Mouse (Mus musculus): ENCODE measurements around the gene Slc9a3r1. TPM values are rescaled to one million over a fixed set of nuclear protein-coding genes. Genes with fewer than 3 reads are reported as not detected.

The Slc9a3r1 gene
- total RNA-seq, 1 experiment from 2014 or later = 71.1 TPM

DNA sequence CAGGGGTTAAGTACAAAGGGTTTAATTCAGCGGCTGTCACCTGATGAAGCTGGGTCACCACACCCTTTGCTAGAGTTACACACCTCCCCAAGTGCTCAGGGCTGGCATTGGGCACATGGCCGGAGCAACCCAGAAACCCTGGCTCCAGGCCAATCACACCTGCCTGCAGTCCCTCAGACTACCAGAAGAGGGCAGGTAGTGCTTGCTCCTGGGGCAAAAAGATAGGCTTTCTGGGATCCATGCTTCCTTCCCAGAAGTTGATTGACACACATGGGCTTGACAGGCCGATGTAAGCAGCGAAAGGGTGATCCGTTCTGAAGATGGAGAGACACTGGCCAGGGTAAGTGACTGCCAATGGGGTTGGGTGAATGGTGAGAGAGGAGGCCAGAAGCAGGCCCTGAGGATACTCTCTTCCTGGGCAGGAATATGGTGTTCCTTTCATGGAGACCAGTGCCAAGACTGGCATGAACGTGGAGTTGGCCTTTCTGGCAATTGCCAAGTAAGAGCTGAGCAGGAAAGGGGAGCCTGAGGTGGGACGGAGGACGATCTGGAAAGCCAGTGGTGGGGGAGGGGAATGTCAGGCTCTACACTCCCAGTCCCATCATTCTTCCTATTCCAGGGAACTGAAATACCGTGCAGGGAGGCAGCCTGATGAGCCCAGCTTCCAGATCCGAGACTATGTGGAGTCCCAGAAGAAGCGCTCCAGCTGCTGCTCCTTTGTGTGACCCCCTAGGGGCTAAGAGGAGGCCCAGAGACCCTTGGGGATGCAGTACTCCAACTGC is 2.9 kb upstream of the Slc9a3r1 start:
- no peak for ATAC-seq (replicated peaks in 1 of 2; ENCODE audit: insufficient read depth in 1 of 2, low FRiP score in 2 of 2, low TSS enrichment in 1 of 2, low read depth in 1 of 2, poor library complexity in 2 of 2, severe bottlenecking in 2 of 2)

DNA sequence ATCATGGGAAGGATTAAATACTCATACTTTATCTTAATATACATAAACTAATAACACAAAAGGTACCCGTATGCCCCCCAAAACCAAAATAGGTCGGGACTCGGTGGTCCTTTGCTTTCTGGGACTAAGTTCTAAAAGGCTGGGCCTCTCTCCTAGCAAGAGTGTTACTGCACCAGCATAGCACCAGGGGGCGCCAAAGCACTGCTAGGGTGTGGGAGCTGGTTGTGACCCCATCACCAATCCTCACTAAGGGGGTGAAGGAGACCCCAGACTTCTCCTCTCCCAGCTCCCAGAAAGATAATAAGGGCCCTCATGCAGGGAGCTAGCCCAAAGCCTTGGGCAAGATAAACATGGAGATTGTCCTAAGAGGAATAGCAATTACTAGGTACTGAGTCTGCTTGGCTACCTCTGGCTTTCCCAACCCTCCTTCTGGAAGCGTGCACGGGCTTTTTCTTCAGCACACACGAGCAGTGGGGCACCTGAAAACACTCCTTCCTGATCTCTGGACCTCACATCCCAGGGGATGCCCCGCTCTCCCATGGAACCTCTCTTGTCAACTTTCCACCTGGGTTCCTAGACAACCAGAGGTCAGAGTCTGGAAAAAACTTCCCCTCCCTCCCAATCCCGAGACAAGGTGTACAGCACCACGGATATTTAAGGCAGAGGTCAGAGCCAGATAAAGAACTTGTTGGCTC is 2.1 kb upstream of the Slc9a3r1 start:
- no peak for ATAC-seq (replicated peaks in 1 of 2; ENCODE audit: insufficient read depth in 1 of 2, low FRiP score in 2 of 2, low TSS enrichment in 1 of 2, low read depth in 1 of 2, poor library complexity in 2 of 2, severe bottlenecking in 2 of 2)

DNA sequence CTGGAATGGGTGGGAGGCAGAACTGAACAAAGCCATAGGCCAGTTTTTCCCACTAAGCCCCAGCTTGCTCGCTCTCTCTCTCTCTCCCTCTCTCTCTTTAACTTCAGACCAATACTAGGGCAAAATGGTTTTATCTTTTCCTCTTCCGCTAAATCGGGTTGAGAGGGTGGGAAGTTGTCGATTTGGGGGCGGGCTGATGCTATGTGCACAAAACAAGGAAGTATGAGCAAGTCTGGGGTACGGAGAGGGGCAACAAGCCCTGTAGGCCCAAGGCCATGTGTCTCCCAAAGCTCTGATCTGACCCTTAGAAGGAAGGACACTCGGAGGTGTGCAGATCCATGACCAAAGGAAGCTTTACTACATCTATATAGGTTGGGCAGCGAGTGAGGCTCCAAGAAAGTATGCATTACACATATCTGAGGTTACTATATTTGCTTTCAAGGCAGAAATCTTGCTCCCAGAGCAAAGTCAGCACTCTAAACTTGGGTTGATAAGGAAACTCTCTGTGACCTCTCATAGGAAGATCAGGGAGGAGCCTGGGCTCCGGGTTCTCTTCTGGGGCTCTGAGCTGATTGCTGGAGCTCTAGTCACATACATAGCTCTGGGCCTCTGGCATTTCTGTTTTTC is 1.4 kb upstream of the Slc9a3r1 start:
- no peak for ATAC-seq (replicated peaks in 1 of 2; ENCODE audit: insufficient read depth in 1 of 2, low FRiP score in 2 of 2, low TSS enrichment in 1 of 2, low read depth in 1 of 2, poor library complexity in 2 of 2, severe bottlenecking in 2 of 2)

DNA sequence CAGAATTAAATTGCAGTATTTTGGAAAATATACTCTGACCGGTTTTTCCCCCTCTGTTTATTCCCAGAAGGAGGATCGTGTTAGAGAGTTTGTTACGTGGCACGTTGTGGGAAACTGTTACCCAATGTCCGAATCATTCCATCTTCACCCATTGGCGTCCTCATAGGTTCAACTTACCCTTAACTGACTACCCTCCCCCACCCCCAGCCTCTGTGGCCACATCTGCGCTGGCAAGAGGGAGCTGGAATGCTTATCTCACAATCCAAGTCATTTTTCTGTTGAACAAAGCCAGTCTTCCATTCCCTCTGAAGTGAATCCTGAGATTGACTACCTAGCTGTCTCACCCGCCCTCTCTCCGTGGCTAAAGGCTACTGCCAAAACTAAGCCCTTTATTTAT is 938 bp upstream of the Slc9a3r1 start:
- ATAC-seq (replicated peaks in 1 of 2; ENCODE audit: insufficient read depth in 1 of 2, low FRiP score in 2 of 2, low TSS enrichment in 1 of 2, low read depth in 1 of 2, poor library complexity in 2 of 2, severe bottlenecking in 2 of 2) = no peak

DNA sequence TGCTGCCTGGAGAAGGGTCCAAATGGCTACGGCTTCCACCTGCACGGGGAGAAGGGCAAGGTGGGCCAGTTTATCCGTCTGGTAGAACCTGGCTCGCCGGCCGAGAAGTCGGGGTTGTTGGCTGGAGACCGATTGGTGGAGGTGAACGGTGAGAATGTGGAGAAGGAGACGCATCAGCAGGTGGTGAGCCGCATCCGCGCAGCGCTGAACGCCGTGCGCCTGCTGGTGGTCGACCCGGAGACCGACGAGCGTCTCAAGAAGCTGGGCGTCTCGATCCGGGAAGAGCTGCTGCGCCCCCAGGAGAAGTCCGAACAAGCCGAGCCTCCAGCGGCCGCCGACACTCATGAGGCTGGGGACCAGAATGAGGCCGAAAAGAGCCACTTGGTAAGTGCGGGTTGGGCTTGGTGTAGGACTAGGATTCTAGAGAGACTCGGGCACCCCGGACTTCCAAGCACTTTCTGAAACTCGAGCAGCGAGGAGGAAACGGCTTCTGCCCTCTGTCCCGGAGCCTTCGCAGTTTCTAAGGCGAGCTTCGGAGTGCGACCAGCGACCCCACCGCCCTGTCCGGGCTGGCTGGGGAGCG is 518 bp downstream of the Slc9a3r1 start:
- 0 out of 4 replicates have a peak, but pooled peaks of 1 of the 2 experiments have one; percentile 8 for ATAC-seq (replicated peaks in 1 of 2; ENCODE audit: insufficient read depth in 1 of 2, low FRiP score in 2 of 2, low TSS enrichment in 1 of 2, low read depth in 1 of 2, poor library complexity in 2 of 2, severe bottlenecking in 2 of 2)

DNA sequence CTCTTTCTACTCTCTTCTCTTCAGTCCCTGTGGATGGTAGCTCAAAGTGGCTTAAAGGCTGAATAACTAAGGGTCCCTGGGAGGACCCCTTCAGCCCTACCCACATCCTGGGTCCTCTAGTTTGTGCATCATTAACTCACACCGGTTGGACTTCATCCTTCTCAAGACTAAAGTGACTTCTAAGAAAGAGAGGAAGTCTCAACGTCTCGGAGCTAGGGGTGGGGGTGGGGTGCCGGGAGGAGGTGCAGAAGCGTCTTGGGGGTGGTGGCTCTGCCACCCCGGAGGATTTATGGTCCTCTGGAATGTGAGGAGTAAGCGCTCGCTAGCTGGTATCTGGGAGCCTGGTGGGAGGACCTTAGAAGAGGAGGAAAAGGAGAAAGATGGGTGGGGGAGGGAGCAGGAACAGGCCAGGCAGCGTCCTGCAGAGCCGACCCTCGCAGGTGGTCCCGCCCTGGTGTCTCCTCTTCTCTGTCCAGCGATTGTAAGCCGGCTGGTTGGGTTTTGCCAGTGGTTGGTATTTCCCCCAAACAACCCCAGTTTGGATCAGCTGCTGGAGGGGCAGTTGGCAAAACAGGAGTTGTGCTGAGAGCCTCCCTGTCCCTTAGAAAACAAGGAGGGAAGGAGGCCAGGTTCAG is 1.3 kb downstream of the Slc9a3r1 start:
- no peak for ATAC-seq (replicated peaks in 1 of 2; ENCODE audit: insufficient read depth in 1 of 2, low FRiP score in 2 of 2, low TSS enrichment in 1 of 2, low read depth in 1 of 2, poor library complexity in 2 of 2, severe bottlenecking in 2 of 2)

DNA sequence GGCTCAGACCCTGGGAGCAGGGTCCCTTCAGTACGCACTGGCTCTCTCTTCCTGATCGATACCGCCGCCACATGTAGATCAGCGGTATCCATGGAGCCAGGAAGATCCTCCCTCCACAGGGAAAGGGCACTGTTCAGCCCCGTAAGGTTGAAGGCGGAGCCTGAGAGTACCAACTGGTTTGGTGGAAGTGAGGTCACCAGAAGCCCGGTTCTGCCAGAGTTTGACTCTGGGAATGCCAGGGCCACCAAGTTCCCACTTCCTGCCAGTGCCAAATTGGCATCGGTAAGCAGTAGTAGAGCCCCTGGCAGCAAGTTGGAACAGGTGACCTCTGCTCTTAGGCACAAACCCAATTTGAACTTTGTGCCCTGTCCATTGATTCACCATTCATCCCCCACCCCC is 1.8 kb downstream of the Slc9a3r1 start:
- no peak for ATAC-seq (replicated peaks in 1 of 2; ENCODE audit: insufficient read depth in 1 of 2, low FRiP score in 2 of 2, low TSS enrichment in 1 of 2, low read depth in 1 of 2, poor library complexity in 2 of 2, severe bottlenecking in 2 of 2)

DNA sequence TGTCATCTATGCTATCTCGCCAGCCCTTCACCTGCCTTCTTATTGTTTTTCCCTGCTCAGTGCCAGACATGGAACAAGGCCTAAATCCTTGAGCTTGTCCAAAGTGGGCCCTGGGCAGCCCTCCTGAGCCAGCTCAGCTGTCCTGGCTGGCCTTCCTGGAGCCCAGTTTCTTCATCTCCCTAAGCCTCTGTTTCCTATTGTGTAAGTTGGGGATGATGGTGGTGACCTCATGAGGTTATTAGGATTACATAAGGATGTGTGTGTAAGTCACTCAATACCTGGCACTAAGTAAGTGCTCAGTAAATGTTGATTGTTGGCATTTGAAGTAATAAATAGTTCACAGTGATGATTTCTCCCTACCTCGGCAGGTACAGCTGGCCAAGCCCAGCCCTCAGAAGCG is 3.6 kb downstream of the Slc9a3r1 start:
- no peak for ATAC-seq (replicated peaks in 1 of 2; ENCODE audit: insufficient read depth in 1 of 2, low FRiP score in 2 of 2, low TSS enrichment in 1 of 2, low read depth in 1 of 2, poor library complexity in 2 of 2, severe bottlenecking in 2 of 2)

DNA sequence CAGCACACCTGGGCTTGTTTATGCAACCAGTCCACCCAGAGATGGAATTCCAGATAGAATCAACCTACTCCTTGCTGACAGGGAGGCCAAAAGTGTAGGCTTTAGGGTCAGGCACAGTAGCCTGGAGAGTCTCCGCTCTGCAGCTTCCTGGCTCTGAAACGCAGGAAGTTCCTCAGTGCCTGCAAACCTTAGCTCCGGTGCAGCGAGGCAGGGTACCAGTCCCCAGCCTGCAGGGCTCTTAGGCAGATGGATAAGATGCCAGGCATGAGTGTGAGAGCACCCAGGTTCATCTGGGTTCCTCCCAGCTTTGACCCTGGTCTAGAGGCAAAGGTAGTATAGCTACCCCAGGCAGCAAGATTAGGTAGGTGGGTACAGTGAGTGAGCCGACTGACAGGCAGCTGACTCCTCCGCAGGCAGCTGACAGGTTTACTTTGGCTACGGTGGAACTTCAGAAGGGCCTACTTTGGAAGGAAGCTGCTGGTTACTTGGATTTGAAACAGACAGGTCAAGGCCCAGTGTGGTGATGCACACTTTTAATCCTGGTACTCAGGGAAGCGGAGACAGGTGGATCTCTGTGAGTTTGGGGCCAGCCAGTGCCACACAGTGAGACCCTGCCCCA is 4.6 kb downstream of the Slc9a3r1 start:
- no peak for ATAC-seq (replicated peaks in 1 of 2; ENCODE audit: insufficient read depth in 1 of 2, low FRiP score in 2 of 2, low TSS enrichment in 1 of 2, low read depth in 1 of 2, poor library complexity in 2 of 2, severe bottlenecking in 2 of 2)

DNA sequence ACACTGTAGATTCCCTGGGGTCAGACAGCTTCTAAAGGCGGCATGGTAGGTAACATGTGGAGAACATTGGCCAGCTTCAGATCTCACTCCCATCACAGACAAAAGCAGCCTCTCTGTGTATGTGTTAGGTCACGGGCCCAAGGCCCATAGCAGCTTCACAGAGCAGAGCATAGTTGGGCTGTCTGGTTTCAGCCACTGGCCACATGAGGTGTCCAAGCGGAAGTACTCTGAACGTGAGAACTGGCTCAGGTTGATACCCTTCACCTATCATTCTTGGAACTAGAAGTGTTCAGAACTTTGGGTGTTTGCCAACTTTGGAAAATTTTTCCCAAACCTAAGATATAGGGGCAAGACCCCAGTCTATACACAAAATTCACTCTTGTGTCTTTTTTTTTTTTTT is 6.3 kb downstream of the Slc9a3r1 start:
- no peak for ATAC-seq (replicated peaks in 1 of 2; ENCODE audit: insufficient read depth in 1 of 2, low FRiP score in 2 of 2, low TSS enrichment in 1 of 2, low read depth in 1 of 2, poor library complexity in 2 of 2, severe bottlenecking in 2 of 2)

DNA sequence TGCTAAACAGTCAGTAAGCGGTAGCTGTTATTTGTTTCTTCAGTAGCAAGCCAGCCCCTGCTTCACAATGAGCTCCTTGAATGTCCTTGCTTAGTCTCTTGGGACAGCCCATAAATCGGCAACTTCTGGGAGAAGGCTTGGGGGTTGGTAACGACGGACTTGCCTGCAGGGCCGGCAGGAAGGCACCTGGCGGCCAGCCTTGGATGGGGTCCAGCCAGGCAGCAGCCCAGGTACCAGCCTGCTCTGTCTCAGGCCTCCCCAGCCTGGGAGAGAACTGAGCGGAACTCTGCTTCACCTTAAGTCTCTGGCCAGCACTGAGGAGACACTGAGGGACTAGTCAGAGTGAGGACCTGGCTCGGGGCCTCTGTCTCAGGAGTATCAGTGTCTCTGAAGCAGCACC is 8.0 kb downstream of the Slc9a3r1 start:
- no peak for ATAC-seq (replicated peaks in 1 of 2; ENCODE audit: insufficient read depth in 1 of 2, low FRiP score in 2 of 2, low TSS enrichment in 1 of 2, low read depth in 1 of 2, poor library complexity in 2 of 2, severe bottlenecking in 2 of 2)

DNA sequence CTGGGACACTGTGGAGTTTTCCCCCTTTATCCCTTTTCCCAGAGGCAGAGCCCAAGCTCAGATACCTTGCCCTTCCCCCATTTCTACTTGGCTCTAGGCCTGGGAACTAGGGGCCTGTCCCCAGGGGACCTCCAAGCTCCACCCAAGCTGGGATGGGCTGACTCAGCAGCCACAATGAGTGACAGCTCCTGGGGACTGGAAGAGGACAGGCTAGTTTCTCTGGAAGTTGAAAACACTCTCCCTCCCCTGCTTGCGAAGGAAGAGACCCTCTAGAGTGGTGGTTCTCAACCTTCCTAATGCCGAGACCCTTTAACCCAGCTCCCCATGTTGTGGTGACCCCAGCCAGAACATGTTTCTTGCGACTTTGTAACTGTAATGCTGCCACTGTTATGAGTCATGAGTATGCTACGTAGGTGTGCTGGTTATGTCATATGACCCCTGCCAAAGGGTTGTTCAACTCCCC is 9.7 kb downstream of the Slc9a3r1 start:
- no peak for ATAC-seq (replicated peaks in 1 of 2; ENCODE audit: insufficient read depth in 1 of 2, low FRiP score in 2 of 2, low TSS enrichment in 1 of 2, low read depth in 1 of 2, poor library complexity in 2 of 2, severe bottlenecking in 2 of 2)

DNA sequence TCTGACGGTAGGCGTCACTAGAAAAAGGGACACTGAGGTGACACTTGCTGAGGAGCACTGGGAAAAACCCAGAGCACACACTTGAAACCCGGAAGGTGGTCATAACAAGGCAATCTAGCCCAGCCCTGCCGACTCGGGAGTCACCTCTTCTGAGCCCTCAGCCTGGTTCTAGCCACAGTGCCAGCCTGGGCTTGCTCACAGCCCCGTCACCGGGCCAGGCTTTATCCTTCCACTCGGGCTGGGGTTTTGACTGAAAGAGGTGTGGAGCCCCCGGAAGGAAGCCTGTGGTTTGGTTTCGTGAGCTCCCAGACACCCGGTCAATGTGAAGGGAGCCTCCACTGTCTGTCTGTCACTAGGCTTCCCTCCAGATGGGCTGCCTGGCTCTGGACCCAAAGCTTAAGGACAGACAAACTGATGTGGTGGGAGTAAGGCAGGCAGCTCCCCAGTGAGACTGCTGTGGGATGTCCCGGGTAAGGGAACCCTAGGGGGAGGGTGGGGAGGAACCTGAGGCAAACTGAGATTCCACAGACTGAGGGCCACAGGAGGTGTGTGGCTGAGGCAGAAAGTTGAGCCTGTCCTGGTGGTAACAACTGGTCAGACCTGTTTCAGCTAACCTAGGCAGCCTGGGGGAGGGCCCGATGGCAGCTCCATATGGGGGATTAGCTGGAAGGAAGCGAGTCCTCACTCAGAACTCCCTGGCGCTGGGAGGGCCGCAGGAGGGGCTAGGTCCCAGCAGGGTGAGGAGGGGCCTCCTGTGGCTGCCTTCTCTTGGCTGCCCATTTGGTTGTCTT is 10.6 kb downstream of the Slc9a3r1 start:
- peak; percentile 51 to 75 for ATAC-seq (replicated peaks in 1 of 2; ENCODE audit: insufficient read depth in 1 of 2, low FRiP score in 2 of 2, low TSS enrichment in 1 of 2, low read depth in 1 of 2, poor library complexity in 2 of 2, severe bottlenecking in 2 of 2)

DNA sequence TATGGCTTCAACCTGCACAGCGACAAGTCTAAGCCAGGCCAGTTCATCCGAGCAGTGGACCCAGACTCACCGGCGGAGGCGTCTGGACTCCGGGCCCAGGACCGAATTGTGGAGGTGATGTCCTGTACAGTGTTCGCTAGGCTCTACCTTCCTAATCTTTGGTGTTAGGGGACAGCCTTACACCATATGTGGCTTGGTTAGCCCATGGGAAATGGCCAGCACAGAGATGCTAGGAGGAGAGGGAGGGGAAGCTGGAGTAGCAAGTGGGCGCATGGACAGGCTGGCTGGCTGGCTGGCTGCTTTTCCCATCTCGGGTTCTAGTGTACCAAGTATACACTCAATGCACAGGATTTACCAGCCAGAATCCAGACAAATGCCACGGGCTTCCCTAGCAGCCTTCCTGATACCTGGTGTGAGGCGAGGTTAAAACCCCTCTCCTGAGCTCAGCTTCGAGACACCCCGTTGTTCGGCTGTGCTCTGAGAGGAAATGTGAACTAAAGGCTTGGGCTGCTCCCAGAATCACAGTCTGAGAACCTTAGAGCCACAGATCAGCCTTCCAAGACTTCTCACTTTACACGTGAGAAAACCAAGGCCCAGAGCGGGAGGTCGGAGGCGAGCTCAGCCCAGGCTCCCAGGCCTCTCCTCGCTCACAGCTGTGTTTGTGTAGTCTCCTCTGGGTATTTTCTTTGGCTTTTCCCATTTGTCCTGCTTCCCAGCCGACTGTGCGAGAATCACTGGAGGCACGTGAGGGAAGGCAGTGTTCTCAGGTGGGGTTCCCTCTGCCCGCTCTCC is 13.5 kb downstream of the Slc9a3r1 start:
- no peak for ATAC-seq (replicated peaks in 1 of 2; ENCODE audit: insufficient read depth in 1 of 2, low FRiP score in 2 of 2, low TSS enrichment in 1 of 2, low read depth in 1 of 2, poor library complexity in 2 of 2, severe bottlenecking in 2 of 2)

DNA sequence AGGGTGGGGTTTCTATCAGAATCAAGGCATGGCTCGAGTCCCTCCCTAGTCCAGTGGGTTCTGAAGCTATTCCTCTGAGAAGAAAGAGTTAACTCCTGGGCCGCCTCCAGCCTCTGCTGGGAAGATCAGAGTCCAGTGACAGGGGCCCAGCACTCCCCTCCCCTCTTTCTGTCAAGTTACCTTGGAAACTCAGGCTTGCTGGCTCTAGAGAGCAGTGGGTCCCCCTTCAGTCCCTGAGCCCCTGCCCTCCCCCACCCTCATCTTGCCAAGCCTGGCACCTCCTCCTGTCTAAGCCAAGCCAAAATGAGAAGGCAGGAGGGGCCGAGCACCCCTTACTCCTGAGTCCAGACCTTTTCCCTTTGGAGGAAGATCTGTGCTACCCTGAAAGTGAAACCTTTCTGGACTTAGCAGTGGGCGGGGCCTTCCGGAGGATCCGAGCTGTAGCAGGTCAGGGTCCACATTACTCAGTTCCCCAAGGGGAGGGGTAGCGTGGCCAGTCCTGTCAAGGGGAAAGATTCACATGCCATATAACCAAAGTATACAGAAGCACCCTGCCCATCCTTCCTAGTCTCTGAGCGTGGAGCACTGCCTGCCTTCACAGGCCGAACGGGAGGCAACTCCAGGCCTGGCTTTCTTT is 14.5 kb downstream of the Slc9a3r1 start:
- ATAC-seq (replicated peaks in 1 of 2; ENCODE audit: insufficient read depth in 1 of 2, low FRiP score in 2 of 2, low TSS enrichment in 1 of 2, low read depth in 1 of 2, poor library complexity in 2 of 2, severe bottlenecking in 2 of 2) = no peak

Data from hematopoietic stem cell, adult 5-6 weeks (primary cell).